Mouse (Mus musculus) heart, adult 11 months (tissue): ENCODE data around the gene Zfp185.
"Not testable (repeated sequence)": the region's sequence is repeated elsewhere in the genome, so short reads cannot be mapped to it uniquely, and the experiment has no call there.

Experiments used
- DNase-seq: peaks from one replicate; pipeline ENCODE4 v3.0.0; 2022

Gene Zfp185

DNA sequence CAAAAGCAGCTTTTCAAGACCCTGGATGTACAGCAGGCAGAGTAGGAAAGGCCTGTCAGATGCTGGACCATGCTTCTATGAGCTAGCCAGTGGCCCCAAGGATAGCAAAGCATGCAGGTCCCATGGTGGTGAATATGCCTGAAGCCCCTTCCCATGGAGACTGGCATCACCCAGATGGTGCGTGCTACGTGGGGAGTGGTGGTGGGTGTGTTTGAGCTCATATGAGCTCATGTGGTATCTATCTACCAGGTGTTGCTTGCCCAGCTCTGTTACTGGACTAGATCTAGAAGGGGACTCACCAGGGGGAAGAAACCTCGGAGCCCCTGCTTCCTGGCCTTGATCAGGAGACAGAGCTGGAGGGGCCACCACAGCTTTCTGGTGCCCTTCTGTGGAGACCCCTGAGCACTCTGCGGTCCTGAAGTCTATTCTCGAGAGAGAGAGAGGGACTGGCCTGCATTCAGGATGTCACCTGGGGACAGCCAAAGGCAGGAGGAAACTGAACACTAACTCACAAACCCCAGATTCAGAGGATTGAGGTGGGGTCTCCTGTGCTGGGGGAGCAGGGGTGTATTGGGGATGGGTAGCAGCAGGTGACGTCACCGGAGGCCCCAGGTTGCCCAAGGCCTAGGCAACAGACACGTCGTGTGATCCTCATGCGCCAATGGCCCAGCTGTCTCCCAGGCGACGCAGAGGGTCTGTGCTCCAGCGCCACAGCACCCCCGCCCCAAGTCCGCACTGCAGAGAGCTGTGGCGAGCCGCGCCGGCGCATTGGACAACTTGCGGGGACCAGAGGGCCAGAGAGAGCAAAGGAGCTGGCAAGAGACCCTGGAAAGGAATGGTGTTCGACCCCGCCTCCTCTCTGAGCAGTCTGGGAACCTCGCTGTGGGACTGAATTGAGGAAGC lies 76.6 kb downstream of the Zfp185 start:
- DNase-seq, result no peak

DNA sequence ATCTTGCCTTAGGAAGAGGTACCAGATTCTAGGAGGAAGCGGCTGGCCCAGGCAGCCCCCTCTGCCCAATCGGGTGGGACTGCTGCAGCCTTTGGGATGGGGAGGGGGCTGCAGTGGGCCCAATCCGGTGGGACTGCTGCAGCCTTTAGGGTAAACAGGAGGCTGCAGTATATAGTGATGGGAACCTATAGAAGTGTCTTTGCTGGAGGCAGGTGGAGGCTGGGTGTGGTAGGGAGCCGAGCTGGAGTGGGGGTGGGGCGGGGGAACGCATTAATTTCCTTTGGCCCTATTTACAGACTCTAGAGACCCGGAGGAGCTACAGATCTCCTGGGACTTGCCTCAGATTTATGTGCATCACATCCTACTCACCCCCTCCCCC lies 77.3 kb downstream of the Zfp185 start, which contains the start of gene Pnma3:
Gene Pnma3, plus strand, starts transcription at position 373 of the 379 bp plus-strand sequence.
- DNase-seq, result no peak

DNA sequence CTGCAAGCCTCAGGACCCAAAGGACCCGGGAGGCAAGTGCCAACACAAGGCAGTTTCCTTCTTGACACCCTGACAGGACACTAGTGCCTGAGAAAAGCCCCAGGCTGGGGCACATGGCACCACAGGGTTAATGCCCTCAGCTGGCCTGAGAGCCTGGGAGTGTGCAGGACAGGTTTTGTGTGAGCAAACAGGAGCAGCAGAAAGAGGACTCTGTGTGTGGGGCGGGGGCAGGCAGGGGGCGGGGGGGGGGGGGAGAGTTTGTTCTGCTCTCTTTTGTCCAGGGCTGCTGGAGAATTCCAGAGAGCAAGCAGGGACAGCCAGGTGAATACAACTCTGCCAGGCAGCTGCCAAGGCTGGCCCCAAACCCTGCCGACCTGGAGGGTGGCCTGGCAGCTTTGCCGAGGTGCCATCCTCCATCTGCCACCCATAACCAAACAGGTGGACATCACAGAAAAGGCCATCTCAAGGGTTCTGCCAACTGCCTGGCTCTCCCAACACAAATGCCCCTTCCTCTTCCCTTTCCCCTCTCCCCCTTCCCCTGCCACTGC lies 79.7 kb downstream of the Zfp185 start:
- not testable (repeated sequence) for DNase-seq
